Mouse (Mus musculus) brain, embryonic 18.5 days (tissue): ENCODE data around the gene Erbb4.

Source experiments
- DNase-seq: peaks from one replicate; pipeline ENCODE4 v3.0.0-alpha.2; 2012; ENCODE audit warnings: low read depth, low spot score

Erbb4 gene

DNA sequence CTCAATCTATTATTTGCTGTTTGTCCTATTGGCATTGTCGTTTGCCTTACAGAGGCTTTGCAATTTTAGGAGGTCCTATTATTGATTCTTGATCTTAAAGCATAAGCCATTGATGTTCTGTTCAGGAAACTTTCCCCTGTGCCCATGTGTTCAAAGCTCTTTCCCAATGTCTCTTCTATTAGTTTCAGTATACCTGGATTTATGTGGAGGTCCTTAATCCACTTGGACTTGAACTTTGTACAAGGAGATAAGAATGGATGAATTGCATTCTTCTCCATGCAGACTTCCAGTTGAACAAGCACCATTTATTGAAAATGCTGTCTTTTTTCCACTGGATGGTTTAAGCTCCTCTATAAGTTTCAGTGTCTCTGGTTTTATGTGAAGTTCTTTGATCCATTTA is 536.9 kb downstream of the Erbb4 start:
- no peak for DNase-seq

DNA sequence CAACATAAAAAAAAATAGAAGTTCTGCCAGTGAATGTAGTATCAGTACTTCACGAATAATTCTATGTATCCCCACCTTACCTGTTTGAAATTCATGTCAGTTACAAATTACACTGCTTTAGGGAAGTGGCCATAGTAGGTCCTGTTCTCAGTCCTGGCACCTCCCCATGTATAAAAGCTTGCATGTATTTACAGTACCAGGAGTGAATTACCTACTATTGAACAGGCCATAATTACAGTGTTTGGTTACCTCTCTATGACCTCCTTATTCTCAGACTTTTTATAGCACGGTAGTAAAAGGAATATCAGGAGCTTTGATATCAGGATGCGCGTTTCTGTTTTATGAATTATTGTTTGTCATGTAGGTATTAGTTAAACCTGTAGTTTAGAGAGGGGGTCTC is 564.9 kb downstream of the Erbb4 start:
- no peak for DNase-seq

DNA sequence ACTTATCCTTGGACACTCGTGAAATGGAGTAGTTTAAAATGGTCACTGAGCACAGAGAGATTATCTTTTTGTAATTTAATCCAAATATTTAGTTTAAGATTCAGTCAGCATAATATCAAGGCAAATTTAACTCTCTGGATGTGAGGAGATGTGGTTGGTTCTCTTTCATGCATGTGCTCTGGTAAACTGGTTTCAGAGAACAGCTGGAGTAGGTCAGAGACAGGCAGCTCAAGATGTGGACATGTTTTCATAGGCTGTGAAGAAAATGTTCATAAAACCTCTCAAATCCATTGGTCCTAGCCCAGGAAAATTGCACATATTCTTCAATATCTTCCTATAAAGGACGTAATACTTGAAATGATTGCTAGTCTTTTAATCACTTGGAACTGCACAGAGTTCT is 590.0 kb downstream of the Erbb4 start:
- no peak for DNase-seq

DNA sequence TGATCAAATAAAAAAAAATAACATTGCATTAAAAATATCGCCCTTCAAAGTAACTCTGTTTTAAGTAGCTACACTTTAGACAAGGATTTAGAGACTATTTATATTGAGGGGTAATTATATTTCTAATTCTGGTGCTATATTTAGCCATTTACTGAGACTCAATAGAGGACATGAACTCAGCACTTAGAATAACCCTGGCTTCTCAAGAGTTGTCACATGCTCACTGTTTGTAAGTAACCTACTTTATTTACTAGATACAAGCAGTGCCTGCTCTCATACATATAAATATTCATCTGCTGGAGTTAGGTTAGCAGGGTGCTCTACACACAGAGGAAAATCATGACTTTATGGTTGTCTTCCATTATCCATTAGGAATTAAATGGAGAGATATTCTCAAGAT is 604.0 kb downstream of the Erbb4 start:
- DNase-seq: no peak

DNA sequence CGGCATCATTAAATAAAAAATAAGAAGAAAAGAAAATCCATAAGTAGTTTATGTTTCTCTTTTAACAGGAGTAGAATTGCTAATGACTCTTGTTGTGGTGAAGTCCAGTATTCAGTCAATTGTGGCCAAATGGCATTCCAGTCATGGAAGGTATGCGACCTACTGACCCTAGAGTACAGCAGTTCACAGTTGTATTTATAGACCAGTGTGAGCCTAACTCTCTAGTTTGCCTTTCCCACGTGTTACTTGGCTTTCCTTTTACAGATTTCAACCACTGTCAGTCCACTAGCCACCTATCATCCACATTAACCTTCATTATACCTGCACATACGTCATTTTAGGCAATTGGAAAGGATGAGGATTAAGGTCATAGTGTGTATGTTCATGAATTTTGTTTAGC is 606.3 kb downstream of the Erbb4 start:
- DNase-seq: no peak

DNA sequence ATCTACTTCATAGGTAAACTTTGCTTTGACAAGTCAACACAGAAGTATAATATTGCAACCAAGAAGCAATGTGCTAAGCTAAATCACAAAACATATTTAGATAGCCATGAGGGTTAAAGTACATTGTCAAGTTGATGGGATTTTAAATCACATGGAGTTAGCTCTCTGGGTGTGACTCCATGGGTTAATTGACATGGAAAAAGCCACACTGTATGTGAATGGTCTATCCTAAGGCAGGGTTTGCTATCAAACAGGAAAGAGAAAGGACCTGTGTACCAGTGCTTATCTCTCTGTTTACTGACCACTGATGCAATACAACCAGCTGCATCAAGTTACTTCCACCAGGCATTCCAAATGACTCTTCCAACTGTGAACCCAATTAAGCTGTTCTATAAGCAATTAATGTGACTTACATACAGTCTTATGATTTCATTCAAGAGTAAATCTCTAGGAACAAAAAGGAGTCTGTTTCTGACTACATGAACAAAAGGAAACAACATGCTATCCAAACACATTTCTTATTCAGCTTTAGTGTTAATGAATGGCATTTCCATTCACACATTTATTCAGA is 641.4 kb downstream of the Erbb4 start:
- no peak for DNase-seq

DNA sequence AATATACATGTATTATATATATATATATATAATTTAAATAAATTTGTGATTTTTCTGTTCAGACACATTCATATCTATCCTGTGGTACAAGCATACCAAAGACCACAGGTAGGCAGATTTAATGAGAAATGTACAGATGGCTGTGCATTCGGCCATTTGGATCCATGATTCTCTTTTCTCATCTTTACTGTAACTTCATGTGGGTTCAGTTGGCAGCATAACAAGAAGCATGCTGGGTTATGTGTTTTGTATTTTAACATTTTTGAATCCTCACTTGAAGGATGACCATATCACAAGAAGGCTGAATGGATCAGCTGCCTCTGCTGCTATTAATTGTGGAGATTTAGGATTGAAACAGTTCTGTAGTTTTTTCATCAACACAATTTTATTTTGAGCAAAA is 656.6 kb downstream of the Erbb4 start:
- no peak for DNase-seq

DNA sequence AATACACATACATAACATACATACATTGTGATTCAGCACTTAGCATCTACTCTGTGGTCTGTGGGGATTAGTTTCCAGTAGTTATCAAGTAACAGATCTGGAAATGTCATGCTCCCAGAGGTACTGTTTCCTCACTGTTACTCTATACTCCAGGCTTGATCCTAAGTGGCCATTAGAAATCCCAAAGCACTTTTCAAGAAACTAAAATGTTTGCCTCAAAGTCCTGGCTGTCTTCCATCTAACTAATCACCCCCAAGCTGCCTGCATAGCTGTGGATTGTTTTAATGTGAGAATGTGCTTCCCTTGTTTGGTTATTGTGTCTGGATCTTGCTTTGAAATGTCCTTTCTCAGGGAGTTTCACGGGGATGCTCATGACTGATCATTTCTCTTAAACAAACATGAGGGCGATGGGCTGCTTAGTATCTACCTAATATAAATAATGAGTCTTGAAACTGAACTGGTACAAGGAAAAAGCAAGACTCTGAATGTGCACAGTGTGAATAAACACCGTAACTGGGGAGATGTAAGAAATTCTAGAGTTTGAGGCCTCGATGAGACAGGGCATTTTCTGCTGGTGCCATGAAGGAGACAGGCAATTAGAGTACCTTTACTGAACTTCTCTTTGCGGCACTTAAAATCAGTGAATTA is 683.4 kb downstream of the Erbb4 start:
- DNase-seq: no peak

DNA sequence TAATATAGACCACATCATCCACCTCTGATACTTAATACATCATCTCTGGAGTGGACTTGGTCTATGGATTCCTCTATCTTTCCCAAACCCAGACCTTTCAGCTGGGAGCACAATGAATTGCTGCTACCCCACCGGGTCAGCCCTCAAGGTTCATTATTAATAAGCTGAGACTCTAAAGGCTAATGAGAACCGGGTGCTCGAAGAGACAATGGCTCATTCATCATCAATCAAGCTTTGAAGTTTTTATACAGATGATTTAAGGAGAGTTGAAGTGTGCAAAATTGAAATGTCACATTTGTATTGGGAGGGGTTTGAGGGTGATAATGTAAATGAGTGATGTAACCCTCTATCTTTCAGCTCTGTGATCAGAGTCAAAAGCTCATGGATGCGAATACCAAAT is 706.7 kb downstream of the Erbb4 start:
- no peak for DNase-seq

DNA sequence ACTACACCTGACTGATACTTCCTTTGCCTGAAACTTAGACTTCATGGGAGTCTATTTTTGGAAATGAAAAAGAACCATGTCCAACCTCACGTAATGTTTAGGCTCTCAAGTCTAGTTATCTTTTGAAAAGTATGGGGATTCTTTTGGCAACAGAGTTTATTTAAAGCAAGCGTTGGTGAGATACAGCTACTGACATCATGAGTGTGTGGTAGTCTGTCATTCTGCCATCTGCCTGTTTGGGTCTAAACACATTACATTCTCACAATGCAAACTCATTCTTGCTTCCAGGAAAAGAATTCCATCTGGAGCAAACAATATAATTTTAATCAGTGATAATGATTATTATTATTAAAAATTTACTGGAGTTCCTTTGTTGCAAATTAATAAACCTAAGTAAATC is 736.3 kb downstream of the Erbb4 start:
- DNase-seq: no peak

DNA sequence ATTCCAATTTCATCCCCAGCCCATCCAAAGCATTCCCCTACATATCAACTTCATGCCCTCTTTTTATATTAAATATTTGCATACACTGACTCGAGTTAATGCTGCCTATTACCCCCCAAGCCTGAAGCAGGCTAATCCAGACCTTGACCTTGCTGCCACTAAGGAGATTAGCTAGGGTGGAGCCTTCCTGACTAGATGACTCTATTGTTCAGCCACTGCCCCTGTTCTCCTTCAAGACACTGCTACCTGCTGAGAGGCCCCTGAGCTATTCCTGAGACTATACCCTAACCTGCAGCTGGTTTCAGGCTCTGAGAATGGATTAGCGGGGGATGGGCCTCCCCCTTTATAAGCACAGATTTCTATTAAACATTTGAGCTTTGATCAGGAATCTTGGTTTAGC is 774.1 kb downstream of the Erbb4 start:
- no peak for DNase-seq

DNA sequence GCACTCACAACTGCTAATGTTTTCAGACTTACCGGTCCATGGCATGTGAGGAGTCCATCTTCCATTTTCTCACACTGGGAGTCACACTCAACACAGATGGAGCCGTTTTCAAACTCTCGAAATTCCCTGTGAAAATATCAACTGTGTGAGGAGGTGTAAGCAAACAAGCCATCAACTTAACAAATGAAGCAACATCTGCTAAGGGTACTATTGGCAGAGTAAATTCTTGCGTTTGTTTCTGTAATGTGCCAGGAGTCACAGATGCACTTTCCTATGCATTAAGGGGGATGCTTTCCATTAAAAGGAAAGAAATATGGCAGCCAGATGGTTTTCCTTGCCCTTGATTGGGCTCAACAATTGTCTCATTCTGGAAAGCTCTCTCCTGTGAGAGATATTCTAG is 802.0 kb downstream of the Erbb4 start:
- DNase-seq: peak; percentile 39

DNA sequence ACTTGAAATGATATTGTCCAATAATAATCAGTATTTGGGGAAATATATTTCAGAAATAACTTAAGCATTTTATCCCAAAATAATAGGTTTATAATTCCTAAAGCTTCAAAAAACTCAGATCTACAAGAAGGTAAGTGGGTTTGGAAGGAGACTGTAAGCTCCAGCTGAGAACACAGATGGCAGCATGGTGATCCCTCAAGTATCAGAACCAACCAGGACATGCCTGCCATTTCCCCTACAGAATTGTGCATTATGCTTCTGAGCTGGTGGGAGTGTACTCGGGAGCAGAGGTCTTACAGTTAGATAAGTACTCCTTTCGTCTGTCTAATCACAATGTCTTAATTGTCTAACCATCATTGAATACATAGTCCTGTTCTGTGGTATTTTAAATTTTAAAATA is 823.4 kb downstream of the Erbb4 start:
- DNase-seq: no peak

DNA sequence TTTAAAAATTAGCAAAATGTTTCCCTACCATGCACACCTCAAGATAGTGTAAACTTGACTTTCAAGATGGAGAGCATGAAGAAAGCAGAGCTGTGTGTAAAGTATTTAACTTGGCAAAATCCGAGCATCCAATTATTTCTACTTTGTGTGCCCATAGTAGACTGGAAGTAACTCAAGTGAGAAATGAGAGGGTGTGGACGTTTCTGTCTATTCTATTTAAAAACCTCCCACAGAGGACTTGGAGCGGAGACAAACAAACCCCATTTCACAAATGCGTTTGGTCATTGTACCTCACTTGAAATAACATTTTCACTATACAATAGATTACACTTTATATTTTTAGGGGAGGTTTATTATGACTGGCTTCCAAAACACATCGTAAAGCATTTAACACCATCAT is 832.0 kb downstream of the Erbb4 start:
- DNase-seq: no peak

DNA sequence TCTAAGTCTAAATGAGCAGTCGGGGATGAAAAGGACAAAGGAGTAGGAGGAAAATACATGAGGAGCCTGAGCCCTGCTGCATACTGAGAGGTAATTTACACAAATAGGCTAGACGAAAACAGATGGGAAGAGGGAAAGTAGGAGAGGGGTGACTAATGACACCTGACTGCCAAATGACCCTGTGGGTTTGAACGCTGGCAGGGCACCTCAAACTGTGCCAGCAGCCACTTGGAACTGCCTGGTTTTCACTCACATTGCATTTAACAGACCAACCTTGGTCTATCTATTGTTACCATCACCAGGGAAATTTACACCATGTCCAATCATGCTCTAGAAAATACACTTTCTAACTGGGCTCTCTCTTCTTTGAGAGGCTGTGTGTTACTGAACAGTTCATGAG is 929.3 kb downstream of the Erbb4 start:
- no peak for DNase-seq

DNA sequence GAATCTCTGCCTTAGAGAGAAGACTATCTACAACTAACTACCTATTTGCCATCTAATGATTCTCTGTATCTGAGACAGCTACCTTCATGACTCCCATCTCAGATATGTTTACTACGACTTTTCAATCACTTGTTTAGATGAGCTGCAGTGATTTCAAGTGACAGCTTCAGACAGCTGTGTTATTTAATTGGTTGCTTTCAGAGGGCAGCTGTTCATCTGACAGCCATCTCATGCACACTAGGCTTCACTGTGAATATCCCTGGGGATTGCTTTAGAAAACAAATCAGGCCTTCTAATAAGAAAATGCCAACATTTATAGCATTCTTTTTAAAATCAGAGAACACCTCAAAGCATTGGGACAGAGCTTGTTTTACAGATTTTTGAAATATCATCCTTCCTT is 952.6 kb downstream of the Erbb4 start:
- no peak for DNase-seq

DNA sequence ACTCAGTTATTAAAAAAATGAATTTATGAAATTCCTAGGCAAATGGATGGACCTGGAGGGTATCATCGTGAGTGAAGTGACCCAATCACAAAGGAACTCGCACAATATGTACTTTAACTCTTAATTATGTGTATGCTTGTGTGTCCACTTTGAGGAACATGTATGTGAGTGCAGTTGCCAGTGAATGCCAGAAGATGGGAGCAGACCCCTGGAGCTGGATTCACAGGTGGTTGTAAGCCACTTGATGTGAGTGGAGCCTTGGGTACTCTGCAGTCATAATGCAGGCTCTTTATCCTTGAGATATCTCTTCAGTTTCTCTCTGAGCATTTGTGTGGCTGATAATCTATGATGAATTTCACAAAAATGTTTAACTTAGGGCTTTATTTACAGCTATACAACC is 957.3 kb downstream of the Erbb4 start:
- no peak for DNase-seq

DNA sequence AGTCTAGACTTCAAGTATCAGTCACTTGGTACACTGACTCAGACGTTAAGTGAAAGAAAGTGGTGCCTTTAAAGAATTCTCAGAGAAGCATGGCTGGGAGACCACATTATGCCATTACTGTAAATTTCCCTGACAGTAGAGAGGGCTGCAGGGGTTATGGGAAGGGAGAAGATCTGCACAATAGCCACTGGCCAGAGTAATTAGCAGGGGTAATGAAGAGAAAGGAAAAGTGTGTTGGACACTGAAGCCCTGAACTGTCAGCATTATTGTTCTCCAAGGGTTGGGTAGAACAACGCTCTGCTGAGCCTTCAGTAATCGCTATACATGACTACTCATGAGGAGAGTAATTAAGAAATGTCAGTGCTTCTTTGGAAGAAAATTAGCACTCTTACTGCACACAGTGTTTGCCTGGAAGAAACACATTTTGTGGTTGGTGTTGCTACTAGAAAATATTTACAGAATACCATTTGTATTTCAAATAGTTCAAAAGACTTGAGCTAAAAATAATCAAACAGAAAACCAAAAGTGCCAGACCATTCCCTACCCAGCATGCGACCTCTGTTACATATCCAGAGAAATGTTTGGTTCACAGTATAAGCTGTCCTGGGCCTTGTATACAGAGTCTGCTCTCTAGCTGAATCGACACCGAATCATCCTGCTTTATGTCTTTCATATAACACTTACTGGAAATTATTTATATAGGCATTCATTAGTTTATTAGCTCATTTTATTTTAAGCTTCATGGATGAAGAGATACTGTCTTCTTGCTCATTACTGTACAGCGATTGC is 965.1 kb downstream of the Erbb4 start:
- no peak for DNase-seq

DNA sequence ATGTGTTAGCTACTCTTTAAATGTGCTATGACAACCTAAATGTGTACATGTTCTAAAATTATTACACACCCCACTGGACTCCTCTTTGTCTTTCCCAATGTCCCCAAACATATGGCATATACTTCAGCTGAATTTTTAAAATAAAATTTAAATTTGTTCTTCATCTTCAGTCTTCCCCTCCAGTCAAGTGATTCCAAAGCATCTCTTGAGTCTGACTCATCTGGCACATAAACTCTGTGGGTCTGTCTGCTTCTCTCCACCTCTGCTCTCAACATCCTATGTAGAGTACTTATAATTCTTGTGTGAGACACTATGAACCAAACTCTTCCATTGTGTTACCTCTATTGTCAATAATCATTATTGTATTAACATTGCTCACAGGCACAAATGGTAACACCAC is 972.9 kb downstream of the Erbb4 start:
- no peak for DNase-seq

DNA sequence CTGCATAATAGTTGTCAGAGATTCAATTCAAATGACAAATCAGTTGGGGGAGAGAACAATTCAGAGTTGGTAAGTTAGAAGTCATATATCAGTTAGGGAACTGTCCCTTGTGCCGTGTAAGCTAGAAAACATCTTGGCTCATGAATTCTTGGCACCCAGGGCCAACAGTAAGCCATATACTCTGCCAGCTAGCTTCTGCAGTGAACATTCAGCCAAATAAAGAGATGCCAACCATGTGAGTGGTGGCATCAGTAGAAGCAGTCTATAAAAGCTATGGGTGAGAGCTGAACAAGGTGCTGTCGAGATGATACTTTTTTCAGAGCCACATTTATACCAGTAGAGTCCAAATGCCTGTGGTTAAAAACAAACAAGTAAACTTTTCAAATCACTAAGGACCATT is 973.4 kb downstream of the Erbb4 start:
- no peak for DNase-seq

DNA sequence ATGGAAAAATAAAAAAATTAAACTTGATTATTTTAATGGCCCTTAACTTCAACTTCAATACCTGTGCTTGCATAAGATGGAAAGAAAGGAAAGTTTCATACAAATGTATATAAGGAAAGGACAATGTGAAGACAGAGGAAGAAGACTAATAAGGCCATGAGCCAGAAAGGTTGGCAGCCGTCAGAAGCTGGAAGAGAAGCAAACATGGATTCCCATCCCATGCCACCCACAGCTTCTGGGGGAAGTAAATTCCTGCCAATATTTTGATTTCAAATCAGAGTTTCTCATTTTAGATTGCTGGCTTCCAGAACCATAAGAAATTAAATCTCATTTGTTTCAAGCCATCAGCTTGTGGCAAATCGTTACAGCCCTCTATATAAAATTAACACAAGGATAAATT is 984.3 kb downstream of the Erbb4 start:
- no peak for DNase-seq

DNA sequence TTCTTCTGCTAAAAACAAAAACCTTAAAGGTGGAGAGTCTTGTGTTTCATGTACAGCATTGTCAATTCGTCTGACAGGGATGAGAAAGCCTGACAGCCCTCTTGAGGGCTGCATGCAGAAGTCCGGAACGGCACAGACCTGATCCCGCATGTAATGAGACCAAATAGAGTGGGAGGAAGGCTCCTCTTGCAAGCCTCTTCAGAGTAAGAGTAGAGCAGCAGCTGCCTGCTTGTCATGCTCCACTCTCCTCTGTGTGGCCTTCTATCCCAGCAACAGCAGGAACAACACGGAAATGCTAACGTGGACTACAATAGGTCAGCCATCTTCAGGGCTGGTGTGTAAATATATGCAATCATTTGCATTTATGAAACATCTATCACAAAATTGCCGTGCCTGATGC is 987.5 kb downstream of the Erbb4 start:
- no peak for DNase-seq

DNA sequence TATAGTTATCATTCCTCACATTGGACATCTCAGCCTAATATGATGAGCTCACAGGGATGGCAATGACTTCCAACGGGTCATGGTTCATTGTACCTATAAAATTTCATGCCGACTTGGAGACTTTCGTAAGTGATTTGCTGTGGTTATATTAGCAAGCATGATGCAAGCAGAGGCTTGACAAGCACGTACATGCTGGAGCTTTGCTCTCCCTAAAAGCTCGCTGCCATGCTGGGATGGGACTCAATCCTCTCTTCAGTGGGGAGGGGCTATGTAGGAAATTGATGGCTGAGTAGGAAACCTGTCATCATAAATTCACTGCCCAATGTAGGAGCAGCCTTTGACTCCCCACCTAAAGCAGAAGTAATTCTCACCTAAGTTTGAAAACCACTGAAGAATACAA is 992.1 kb downstream of the Erbb4 start:
- no peak for DNase-seq

DNA sequence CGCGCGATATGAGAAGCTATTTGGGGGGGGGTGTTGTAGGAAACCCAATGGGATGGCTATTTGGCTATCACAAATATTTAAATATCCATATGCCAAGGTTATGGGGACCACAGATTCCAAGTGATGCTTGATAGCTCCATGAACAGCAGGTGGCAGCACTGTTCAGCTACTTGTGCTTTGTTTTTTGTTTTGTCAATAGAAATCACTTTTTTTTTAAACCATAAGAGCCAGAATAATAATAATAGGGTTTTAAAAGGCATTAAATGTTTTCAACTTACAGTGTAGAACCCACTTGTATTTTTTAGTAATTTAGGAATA is 1001.4 kb downstream of the Erbb4 start:
- no peak for DNase-seq
